Comparison of ENCODE assay signal across 12 mouse cellular contexts in genomic region chr7:99945939-99946338, GRCm38 (mm10).
"Had no signal": no experiment of that assay in that cellular context is flagged by ENCODE, and none has a peak within 500 bp of the region (broad histone marks: within the 10 kb centered on the region; RNA-seq: fewer than 3 reads in every experiment).

No protein-coding gene starts in this region.

- H3K4me3 ChIP-seq: liver, embryonic 15.5 days; midbrain, embryonic 13.5 days had no signal

- H3K27me3 ChIP-seq: liver, embryonic 15.5 days; midbrain, embryonic 13.5 days had no signal

- H3K9me3 ChIP-seq: liver, embryonic 15.5 days; midbrain, embryonic 13.5 days had no signal

- H3K27ac ChIP-seq: kidney, postnatal 0 days; liver, embryonic 15.5 days; midbrain, embryonic 13.5 days; stomach, postnatal 0 days had no signal

- H3K4me1 ChIP-seq: liver, embryonic 15.5 days; midbrain, embryonic 13.5 days had no signal

- H3K9ac ChIP-seq: liver, embryonic 15.5 days; midbrain, embryonic 13.5 days had no signal

- DNase-seq: kidney, adult 9 months; kidney, postnatal 36 days; layer of hippocampus, adult 9-11 months; layer of hippocampus, postnatal 36 days; left cerebral cortex, postnatal 4 days; lung, adult 2 months; thymus, adult 2 months; thymus, postnatal 36 days had no signal
